Mouse (Mus musculus): ENCODE data around the gene Pkp3.

DNA sequence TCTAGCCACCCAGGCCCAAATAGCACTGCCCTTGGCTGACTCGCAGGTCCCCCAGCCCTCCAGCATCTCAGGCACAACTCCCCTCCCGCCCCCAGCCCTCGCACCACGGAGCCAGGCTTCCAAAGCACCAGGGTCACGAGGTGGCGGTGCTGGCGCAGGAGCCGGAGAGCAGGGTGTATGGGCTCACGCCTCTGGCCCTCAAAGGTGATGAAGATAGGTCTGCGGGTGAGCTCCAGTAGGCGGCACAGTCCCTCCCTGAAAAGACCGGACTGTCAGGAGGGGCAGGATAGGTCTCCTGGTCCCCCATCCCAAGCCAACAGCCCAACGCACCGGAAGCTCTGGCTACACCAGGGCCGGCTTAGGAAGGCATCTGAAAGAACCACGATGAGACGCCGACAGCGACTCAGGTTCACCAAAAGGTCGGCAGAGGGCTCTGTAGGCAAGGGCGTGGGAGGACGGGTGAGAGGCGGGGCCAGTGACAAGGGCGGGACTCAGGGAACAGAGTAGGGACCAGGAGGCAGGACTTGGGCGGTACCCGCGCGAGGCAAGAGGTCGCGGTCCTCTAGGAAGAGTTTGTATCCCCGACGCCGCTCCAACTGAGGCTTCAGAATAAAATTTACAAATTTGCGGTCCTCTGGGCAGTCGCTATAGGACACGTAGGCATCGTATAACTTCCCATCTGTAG is 14.2 kb downstream of the Pkp3 start:
- TF ChIP-seq CTCF (IDR thresholded peaks at IDR 0.05; ENCODE audit: low read depth, low read length), result no peak
- no peak for TF ChIP-seq POLR2A (IDR thresholded peaks at IDR 0.05; ENCODE audit: borderline replicate concordance, low read depth, low read length)
